Mouse (Mus musculus): ENCODE results near the gene Ppp1r13b. TPM values are rescaled to one million over a fixed set of nuclear protein-coding genes. Genes with fewer than 3 reads are reported as not detected.

Ppp1r13b gene
- polyA plus RNA-seq, 1 experiment from 2014 or later, result 22.7 TPM

GRCm38 (mm10) chr12:111848300-111848798 lies 59.6 kb downstream of the Ppp1r13b start:
- Histone ChIP-seq H3K4me3 (ENCODE audit: low read depth, low read length) (no peak overlapping the region), H3K9me3 (ENCODE audit: low read length) (no peaks in the 10 kb centered on the region), H3K36me3 (ENCODE audit: insufficient read depth, low read length) (no peaks in the 10 kb centered on the region; the same call in 1 of the 2 replicates), H3K4me1 (ENCODE audit: insufficient read depth, low read depth, low read length) (no peaks in the 10 kb centered on the region), H3K27me3 (replicated peaks; ENCODE audit: insufficient read depth, low read length) (no peaks in the 10 kb centered on the region), H3K9ac (replicated peaks; ENCODE audit: low read depth) (no peak overlapping the region), H3K4me2 (replicated peaks; ENCODE audit: low read depth, low read length) (no peak overlapping the region), H3K27ac (ENCODE audit: low read length) (no peak overlapping the region)
- WGBS, result 76% methylated on average over 9 of the region's 9 CpGs
- ATAC-seq (peak; percentile 87), DNase-seq (ENCODE audit: low spot score) (peak; percentile 63)
- TF ChIP-seq EP300 (IDR thresholded peaks at IDR 0.05) (no peak), CTCF (IDR thresholded peaks at IDR 0.05) (no peak)

GRCm38 (mm10) chr12:111846815-111847214 lies 61.1 kb downstream of the Ppp1r13b start:
- WGBS, result 75% methylated on average over 10 of the region's 10 CpGs
- Histone ChIP-seq H3K4me3 (ENCODE audit: low read depth, low read length) (no peak overlapping the region), H3K27ac (ENCODE audit: low read length) (no peak overlapping the region), H3K9me3 (ENCODE audit: low read length) (no peaks in the 10 kb centered on the region), H3K27me3 (replicated peaks; ENCODE audit: insufficient read depth, low read length) (no peaks in the 10 kb centered on the region), H3K4me1 (ENCODE audit: insufficient read depth, low read depth, low read length) (no peaks in the 10 kb centered on the region), H3K9ac (replicated peaks; ENCODE audit: low read depth) (no peak overlapping the region), H3K4me2 (replicated peaks; ENCODE audit: low read depth, low read length) (no peak overlapping the region), H3K36me3 (ENCODE audit: insufficient read depth, low read length) (no peaks in the 10 kb centered on the region; the same call in 1 of the 2 replicates)
- DNase-seq (ENCODE audit: low spot score), result no peak
- no peak for TF ChIP-seq CTCF (IDR thresholded peaks at IDR 0.05)
- TF ChIP-seq EP300 (IDR thresholded peaks at IDR 0.05), result no peak
- ATAC-seq, result no peak

GRCm38 (mm10) chr12:111845953-111846352 lies 62.0 kb downstream of the Ppp1r13b start:
- no peak for TF ChIP-seq EP300 (IDR thresholded peaks at IDR 0.05)
- TF ChIP-seq CTCF (IDR thresholded peaks at IDR 0.05), result no peak
- Histone ChIP-seq H3K36me3 (ENCODE audit: insufficient read depth, low read length) (peaks cover 7% of the 10 kb centered on the region), H3K27me3 (replicated peaks; ENCODE audit: insufficient read depth, low read length) (no peaks in the 10 kb centered on the region), H3K27ac (ENCODE audit: low read length) (no peak overlapping the region), H3K4me2 (replicated peaks; ENCODE audit: low read depth, low read length) (no peak overlapping the region), H3K9ac (replicated peaks; ENCODE audit: low read depth) (no peak overlapping the region), H3K4me1 (ENCODE audit: insufficient read depth, low read depth, low read length) (no peaks in the 10 kb centered on the region), H3K4me3 (ENCODE audit: low read depth, low read length) (no peak overlapping the region), H3K9me3 (ENCODE audit: low read length) (no peaks in the 10 kb centered on the region)
- no peak for ATAC-seq
- no peak for DNase-seq (ENCODE audit: low spot score)
- 93% methylated on average over 4 of the region's 4 CpGs for WGBS

- DNase-seq (ENCODE audit: low spot score), result no peak
- Histone ChIP-seq H3K4me3 (ENCODE audit: low read depth, low read length) (no peak overlapping the region), H3K9ac (replicated peaks; ENCODE audit: low read depth) (no peak overlapping the region), H3K36me3 (ENCODE audit: insufficient read depth, low read length) (peaks cover 31% of the 10 kb centered on the region), H3K4me1 (ENCODE audit: insufficient read depth, low read depth, low read length) (no peaks in the 10 kb centered on the region), H3K27ac (ENCODE audit: low read length) (no peak overlapping the region), H3K9me3 (ENCODE audit: low read length) (no peaks in the 10 kb centered on the region), H3K4me2 (replicated peaks; ENCODE audit: low read depth, low read length) (no peak overlapping the region), H3K27me3 (replicated peaks; ENCODE audit: insufficient read depth, low read length) (no peaks in the 10 kb centered on the region)
- no peak for TF ChIP-seq EP300 (IDR thresholded peaks at IDR 0.05)
- no peak for TF ChIP-seq CTCF (IDR thresholded peaks at IDR 0.05)
- 51% methylated on average over 2 of the region's 2 CpGs for WGBS
- no peak for ATAC-seq
Observed at GRCm38 (mm10) chr12:111843470-111843869, 64.4 kb downstream of the Ppp1r13b start.

GRCm38 (mm10) chr12:111842565-111843433 lies 65.1 kb downstream of the Ppp1r13b start:
- H3K27ac ChIP-seq (ENCODE audit: low read length), result no peak overlapping the region
- H3K4me1 ChIP-seq (ENCODE audit: insufficient read depth, low read depth, low read length), result no peaks in the 10 kb centered on the region
- no peak overlapping the region for H3K4me3 ChIP-seq (ENCODE audit: low read depth, low read length)
- WGBS, result 68% methylated on average over 15 of the region's 15 CpGs
- H3K36me3 ChIP-seq (ENCODE audit: insufficient read depth, low read length), result peaks cover 37% of the 10 kb centered on the region
- H3K27me3 ChIP-seq (replicated peaks; ENCODE audit: insufficient read depth, low read length), result no peaks in the 10 kb centered on the region
- H3K9ac ChIP-seq (replicated peaks; ENCODE audit: low read depth), result no peak overlapping the region
- no peak overlapping the region for H3K4me2 ChIP-seq (replicated peaks; ENCODE audit: low read depth, low read length)
- H3K9me3 ChIP-seq (ENCODE audit: low read length), result no peaks in the 10 kb centered on the region
- DNase-seq (ENCODE audit: low spot score), result no peak
- TF ChIP-seq CTCF (IDR thresholded peaks at IDR 0.05) (no peak), EP300 (IDR thresholded peaks at IDR 0.05) (no peak)
- ATAC-seq, result no peak

- H3K4me3 ChIP-seq (ENCODE audit: low read depth, low read length), result no peak overlapping the region
- H3K36me3 ChIP-seq (ENCODE audit: insufficient read depth, low read length), result peaks cover 63% of the 10 kb centered on the region
- no peaks in the 10 kb centered on the region for H3K4me1 ChIP-seq (ENCODE audit: insufficient read depth, low read depth, low read length)
- H3K27ac ChIP-seq (ENCODE audit: low read length), result no peak overlapping the region
- no peaks in the 10 kb centered on the region for H3K27me3 ChIP-seq (replicated peaks; ENCODE audit: insufficient read depth, low read length)
- no peak overlapping the region for H3K4me2 ChIP-seq (replicated peaks; ENCODE audit: low read depth, low read length)
- ATAC-seq (no peak), DNase-seq (ENCODE audit: low spot score) (no peak)
- no peak overlapping the region for H3K9ac ChIP-seq (replicated peaks; ENCODE audit: low read depth)
- no peaks in the 10 kb centered on the region for H3K9me3 ChIP-seq (ENCODE audit: low read length)
- WGBS, result 90% methylated on average over 10 of the region's 10 CpGs
- TF ChIP-seq CTCF (IDR thresholded peaks at IDR 0.05) (no peak), EP300 (IDR thresholded peaks at IDR 0.05) (no peak)
Observed at GRCm38 (mm10) chr12:111833457-111833856, 74.5 kb downstream of the Ppp1r13b start.

All from lung, postnatal 0 days (tissue).